Comparison of ENCODE assay signal across 9 mouse cellular contexts in the genomic region with DNA sequence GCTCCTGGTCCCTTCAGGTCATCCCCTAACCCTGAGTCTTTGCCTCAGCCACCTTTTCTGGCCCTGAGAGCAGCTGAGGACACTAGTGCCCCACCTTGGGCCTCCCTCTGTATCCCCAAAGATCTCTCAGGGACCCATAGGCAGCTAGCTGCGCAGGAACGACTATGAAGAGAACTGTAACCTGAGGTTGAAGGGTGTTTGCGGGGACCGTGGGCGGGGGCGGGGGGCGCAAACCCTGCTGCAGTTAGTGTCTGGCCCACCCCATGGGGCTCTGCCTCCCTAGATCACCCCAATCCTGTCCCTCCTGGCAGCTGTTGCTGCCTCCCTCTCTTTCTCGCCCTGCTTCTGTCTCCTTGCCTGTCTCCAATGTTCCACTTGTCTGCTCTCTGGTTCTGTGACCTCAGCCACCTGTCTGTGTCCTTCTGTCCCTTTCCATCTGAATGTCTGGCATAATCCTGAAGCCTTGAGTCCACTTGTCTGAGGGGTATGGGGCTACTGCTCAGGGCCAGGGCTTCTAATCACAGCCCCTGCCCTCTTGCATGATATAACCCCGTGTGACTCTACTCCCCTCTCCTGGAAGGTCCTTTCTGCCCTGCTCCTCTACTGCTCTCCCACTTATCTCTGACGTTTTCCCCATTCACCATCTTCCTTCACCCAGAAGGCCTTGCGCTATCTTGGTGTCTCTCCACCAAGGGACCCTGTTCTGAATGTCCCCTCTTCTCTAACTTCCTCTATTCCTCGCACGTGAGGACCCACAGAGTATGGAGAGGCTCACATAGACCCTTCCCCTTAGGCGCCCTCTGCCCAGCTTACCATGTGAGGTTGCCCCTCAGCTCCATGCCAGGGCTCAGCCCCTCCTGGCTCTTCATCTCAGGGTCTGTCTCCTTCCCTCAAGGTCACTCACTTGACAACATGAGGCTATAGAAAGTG. TPM values are rescaled to one million over a fixed set of nuclear protein-coding genes. Genes with fewer than 3 reads are reported as not detected.
A peak's percentile ranks its signal among the peaks of the same experiment; 100 is the strongest.
DNase-seq lines count a peak whose midpoint lies in the region; ATAC-seq and TF ChIP-seq lines count a peak whose summit lies in the region.
"Had no signal": no experiment of that assay in that cellular context is flagged by ENCODE, and none has a peak within 500 bp of the region (broad histone marks: within the 10 kb centered on the region; RNA-seq: fewer than 3 reads in every experiment).

No protein-coding gene starts in this region.

- H3K27ac ChIP-seq in heart, embryonic 12.5 days (ENCODE audit: poor library complexity, severe bottlenecking): no peak overlapping the region
- peak overlapping the region; percentile 45 for H3K27ac ChIP-seq in MEL (ENCODE audit: control insufficient read depth, low read depth, low read length)
- 0 out of 2 replicates have a peak overlapping the region, but pooled peaks have one; percentile 78 for H3K27ac ChIP-seq in hindbrain, embryonic 10.5 days
- no peak overlapping the region; the same call in 1 of the 2 replicates for H3K27ac ChIP-seq in midbrain, embryonic 10.5 days (replicated peaks)

- H3K9ac ChIP-seq in heart, embryonic 12.5 days: peak overlapping the region; percentile 83
- H3K9ac ChIP-seq in MEL (ENCODE audit: control insufficient read depth, low read depth, low read length, poor library complexity, severe bottlenecking): peak overlapping the region; percentile 74

- ATAC-seq in heart, embryonic 12.5 days (ENCODE audit: insufficient number of reproducible peaks, low FRiP score): no peak

- H3K9me3 ChIP-seq in heart, embryonic 12.5 days (replicated peaks): no peaks in the 10 kb centered on the region
- H3K9me3 ChIP-seq in MEL (replicated peaks; ENCODE audit: insufficient read depth, low read length): no peaks in the 10 kb centered on the region
- no peaks in the 10 kb centered on the region for H3K9me3 ChIP-seq in hindbrain, embryonic 10.5 days
- H3K9me3 ChIP-seq in midbrain, embryonic 10.5 days (replicated peaks): no peaks in the 10 kb centered on the region

- no peak for TF ChIP-seq RAD21 in MEL (IDR thresholded peaks at IDR 0.05; ENCODE audit: low read depth, low read length)

- TF ChIP-seq POLR2A in MEL (IDR thresholded peaks at IDR 0.05; ENCODE audit: control insufficient read depth in 1 of 2, insufficient read depth in 1 of 2, low read depth in 1 of 2, low read length in 2 of 2, poor library complexity in 1 of 2): no peak

- peak overlapping the region; percentile 80 for H3K4me2 ChIP-seq in heart, embryonic 12.5 days

- H3K79me2 ChIP-seq in MEL (ENCODE audit: control insufficient read depth, insufficient read depth, low read length, poor library complexity): peaks cover 3% of the 10 kb centered on the region; the same call in 1 of the 2 replicates

- H3K4me3 ChIP-seq in heart, embryonic 12.5 days: peak overlapping the region; percentile 80
- H3K4me3 ChIP-seq in MEL (ENCODE audit: control insufficient read depth in 1 of 2, insufficient read depth in 1 of 2, low read depth in 2 of 2, low read length in 2 of 2): peak overlapping the region; percentile 59 to 92
- peak overlapping the region; percentile 68 for H3K4me3 ChIP-seq in hindbrain, embryonic 10.5 days
- H3K4me3 ChIP-seq in midbrain, embryonic 10.5 days: peak overlapping the region; percentile 67

- TF ChIP-seq CTCF in MEL (IDR thresholded peaks at IDR 0.05 in 2 of 3, conservative IDR thresholded peaks at IDR 0.05 in 1 of 3; ENCODE audit: control insufficient read depth in 1 of 3, insufficient read depth in 1 of 3, low read depth in 2 of 3, low read length in 3 of 3, poor library complexity in 1 of 3, severe bottlenecking in 1 of 3): no peak

- peaks cover 56% of the 10 kb centered on the region for H3K4me1 ChIP-seq in heart, embryonic 12.5 days (replicated peaks)
- H3K4me1 ChIP-seq in MEL (ENCODE audit: control insufficient read depth in 1 of 2, insufficient read depth in 2 of 2, low read length in 2 of 2): peaks cover 35 to 54% of the 10 kb centered on the region in 2 experiments
- peaks cover 39% of the 10 kb centered on the region for H3K4me1 ChIP-seq in hindbrain, embryonic 10.5 days (replicated peaks)
- peaks cover 35% of the 10 kb centered on the region for H3K4me1 ChIP-seq in midbrain, embryonic 10.5 days

- 40% methylated on average over 14 of the region's 14 CpGs for WGBS in heart, embryonic 12.5 days
- whole genome bisulfite sequencing in hindbrain, embryonic 10.5 days: 45% methylated on average over 14 of the region's 14 CpGs
- 46% methylated on average over 14 of the region's 14 CpGs for WGBS in midbrain, embryonic 10.5 days

- no peak for DNase-seq in heart, postnatal 25 days (ENCODE audit: low spot score)
- peak; percentile 61 for DNase-seq in MEL (ENCODE audit: low read depth, low spot score)
- no peak for DNase-seq in hindbrain, embryonic 10.5 days (ENCODE audit: low spot score)
- no peak for DNase-seq in midbrain, embryonic 10.5 days (ENCODE audit: low spot score)
- DNase-seq in thymus, postnatal 25 days: no peak
- no peak for DNase-seq in right cerebral cortex, postnatal 36 days (ENCODE audit: low spot score in 2 of 2)
- no peak for DNase-seq in B cell, adult 2 months

- intact Hi-C loops in heart, postnatal 25 days (cut with DNase I): loop anchor here (10.0 kb wide), 1 partner anchor 317 kb away; no protein-coding TSS in a partner anchor

- H3K27me3 ChIP-seq in heart, embryonic 12.5 days (replicated peaks): peaks cover 47% of the 10 kb centered on the region
- H3K27me3 ChIP-seq in MEL (ENCODE audit: control insufficient read depth in 1 of 2, insufficient read depth in 2 of 2, low read length in 2 of 2): no peaks in the 10 kb centered on the region
- peaks cover 58% of the 10 kb centered on the region for H3K27me3 ChIP-seq in hindbrain, embryonic 10.5 days (ENCODE audit: insufficient read depth, poor library complexity, severe bottlenecking)
- H3K27me3 ChIP-seq in midbrain, embryonic 10.5 days (ENCODE audit: low read depth, poor library complexity, severe bottlenecking): peaks cover 65% of the 10 kb centered on the region

- H3K36me3 ChIP-seq in heart, embryonic 12.5 days: no peaks in the 10 kb centered on the region
- H3K36me3 ChIP-seq in MEL (ENCODE audit: control insufficient read depth in 1 of 2, insufficient read depth in 2 of 2, low read length in 2 of 2): peaks cover 0 to 44% of the 10 kb centered on the region in 2 experiments; a peak in 2 of 4 replicates
- H3K36me3 ChIP-seq in hindbrain, embryonic 10.5 days: no peaks in the 10 kb centered on the region
- H3K36me3 ChIP-seq in midbrain, embryonic 10.5 days: no peaks in the 10 kb centered on the region

- TF ChIP-seq EP300 in MEL (IDR thresholded peaks at IDR 0.05; ENCODE audit: low read depth in 1 of 2, low read length in 2 of 2): no peak; a peak in 1 of 4 replicates

TF ChIP-seq in MEL, 35 proteins besides CTCF, POLR2A, EP300 and RAD21 (continues in another document):
- peak; percentile 37; the same call in 1 of the 2 replicates for TF ChIP-seq MYC (IDR thresholded peaks at IDR 0.05; ENCODE audit: low read depth, low read length)
- TF ChIP-seq HCFC1 (IDR thresholded peaks at IDR 0.05; ENCODE audit: low read depth, low read length): peak; percentile 47; the same call in 1 of the 2 replicates
- TF ChIP-seq NRF1 (IDR thresholded peaks at IDR 0.05; ENCODE audit: insufficient read depth, low read depth, low read length, poor library complexity, severe bottlenecking): 0 out of 2 replicates have a peak, but pooled peaks have one; percentile 10

RNA-seq across cellular contexts. Expression of a gene that starts 0.9 kb away (rescaled TPM):
- polyA plus RNA-seq in heart, embryonic 12.5 days (2016; fragmentation: Nextera tagmentation; extraction: Ambion mirVana): 6.9 and 7.8 TPM in 2 replicates
- total RNA-seq in heart, postnatal 25 days (2021): 100 to 1,000 TPM; 325 TPM
- total RNA-seq in MEL (2012; rRNA removed): 15.5 and 15.8 TPM in 2 replicates
- 100 to 1,000 TPM in 1 of 2 experiments, 10 to 100 TPM in 1; 35.9 to 123 TPM for polyA plus RNA-seq in MEL (2012; ENCODE audit: insufficient read depth in 1 of 2, insufficient read length in 2 of 2, low read depth in 1 of 2, low replicate concordance in 2 of 2, missing spikeins in 1 of 2)
- 0.72 and 1.8 TPM in 2 replicates for polyA plus RNA-seq in hindbrain, embryonic 10.5 days (2016; fragmentation: Nextera tagmentation; extraction: Ambion mirVana)
- 0.50 and 0.78 TPM in 2 replicates for polyA plus RNA-seq in midbrain, embryonic 10.5 days (2016; fragmentation: Nextera tagmentation; extraction: Ambion mirVana)
- total RNA-seq: common myeloid progenitor, adult 5-6 weeks had no signal

RNA-seq across cellular contexts. Expression of a gene that starts 15.8 kb away (rescaled TPM):
- polyA plus RNA-seq in heart, embryonic 12.5 days (2016; fragmentation: Nextera tagmentation; extraction: Ambion mirVana): 0.27 and 0.50 TPM in 2 replicates
- not detected for total RNA-seq in heart, postnatal 25 days (2021)
- 0.39 and 0.59 TPM in 2 replicates for total RNA-seq in MEL (2012; rRNA removed)
- 1 to 10 TPM in 1 of 2 experiments, not detected in 1; 1.1 TPM for polyA plus RNA-seq in MEL (2012; ENCODE audit: insufficient read depth in 1 of 2, insufficient read length in 2 of 2, low read depth in 1 of 2, low replicate concordance in 2 of 2, missing spikeins in 1 of 2)
- polyA plus RNA-seq in hindbrain, embryonic 10.5 days (2016; fragmentation: Nextera tagmentation; extraction: Ambion mirVana): 2.6 and 4.7 TPM in 2 replicates
- 1.4 and 2.4 TPM in 2 replicates for polyA plus RNA-seq in midbrain, embryonic 10.5 days (2016; fragmentation: Nextera tagmentation; extraction: Ambion mirVana)

RNA-seq across cellular contexts. Expression of a gene that starts 32.3 kb away (rescaled TPM):
- polyA plus RNA-seq in heart, embryonic 12.5 days (2016; fragmentation: Nextera tagmentation; extraction: Ambion mirVana): 0.24 and 0.34 TPM in 2 replicates
- not detected for total RNA-seq in heart, postnatal 25 days (2021)
- total RNA-seq in MEL (2012; rRNA removed): not detected in 2 replicates
- not detected for polyA plus RNA-seq in MEL (2012; ENCODE audit: insufficient read depth in 1 of 2, insufficient read length in 2 of 2, low read depth in 1 of 2, low replicate concordance in 2 of 2, missing spikeins in 1 of 2)
- 2.5 and 5.1 TPM in 2 replicates for polyA plus RNA-seq in hindbrain, embryonic 10.5 days (2016; fragmentation: Nextera tagmentation; extraction: Ambion mirVana)
- 1.0 and 2.1 TPM in 2 replicates for polyA plus RNA-seq in midbrain, embryonic 10.5 days (2016; fragmentation: Nextera tagmentation; extraction: Ambion mirVana)
- total RNA-seq: common myeloid progenitor, adult 5-6 weeks had no signal

RNA-seq across cellular contexts. Expression of a gene that starts 51.9 kb away (rescaled TPM):
- polyA plus RNA-seq in heart, embryonic 12.5 days (2016; fragmentation: Nextera tagmentation; extraction: Ambion mirVana): 21.3 and 22.6 TPM in 2 replicates
- 10 to 100 TPM; 12.9 to 14.1 TPM for total RNA-seq in heart, postnatal 25 days (2021)
- 11.6 and 14.2 TPM in 2 replicates for total RNA-seq in MEL (2012; rRNA removed)
- 10 to 100 TPM in 1 of 2 experiments, not detected in 1; 28.3 TPM for polyA plus RNA-seq in MEL (2012; ENCODE audit: insufficient read depth in 1 of 2, insufficient read length in 2 of 2, low read depth in 1 of 2, low replicate concordance in 2 of 2, missing spikeins in 1 of 2)
- polyA plus RNA-seq in hindbrain, embryonic 10.5 days (2016; fragmentation: Nextera tagmentation; extraction: Ambion mirVana): 21.5 and 26.3 TPM in 2 replicates
- 28.2 and 28.8 TPM in 2 replicates for polyA plus RNA-seq in midbrain, embryonic 10.5 days (2016; fragmentation: Nextera tagmentation; extraction: Ambion mirVana)

RNA-seq across cellular contexts. Expression of a gene that starts 51.9 kb away (rescaled TPM):
- polyA plus RNA-seq in heart, embryonic 12.5 days (2016; fragmentation: Nextera tagmentation; extraction: Ambion mirVana): 49.3 and 55.8 TPM in 2 replicates
- total RNA-seq in heart, postnatal 25 days (2021): 10 to 100 TPM; 26.9 to 30.0 TPM
- total RNA-seq in MEL (2012; rRNA removed): 89.5 and 113 TPM in 2 replicates
- 100 to 1,000 TPM; 179 to 539 TPM for polyA plus RNA-seq in MEL (2012; ENCODE audit: insufficient read depth in 1 of 2, insufficient read length in 2 of 2, low read depth in 1 of 2, low replicate concordance in 2 of 2, missing spikeins in 1 of 2)
- polyA plus RNA-seq in hindbrain, embryonic 10.5 days (2016; fragmentation: Nextera tagmentation; extraction: Ambion mirVana): 104 and 109 TPM in 2 replicates
- polyA plus RNA-seq in midbrain, embryonic 10.5 days (2016; fragmentation: Nextera tagmentation; extraction: Ambion mirVana): 107 and 111 TPM in 2 replicates

Comparison
In these comparisons a context has a peak if more than half of its experiments do, and no peak if none do; other contexts are left out.
1. H3K27ac ChIP-seq: peak in MEL (single experiment) and hindbrain, embryonic 10.5 days (single experiment); none in heart, embryonic 12.5 days (single experiment) and midbrain, embryonic 10.5 days (single experiment).
2. Peak in every context shown above with its lines, with median percentiles within 50 percentile points of each other: H3K4me3 ChIP-seq.